Mouse (Mus musculus): ENCODE data around the gene Hnrnpd.
A peak's percentile ranks its signal among the peaks of the same experiment; 100 is the strongest.

GRCm38 (mm10) chr5:100020089-100020488, 41.4 kb upstream of the Hnrnpd start:
- peak; percentile 29; the same call in 1 of the 2 replicates for TF ChIP-seq EP300 (IDR thresholded peaks at IDR 0.05; ENCODE audit: low read depth)
- TF ChIP-seq CTCF (IDR thresholded peaks at IDR 0.05; ENCODE audit: low read depth), result no peak
